9 mouse cellular contexts compared by ENCODE assay signal in the genomic region with DNA sequence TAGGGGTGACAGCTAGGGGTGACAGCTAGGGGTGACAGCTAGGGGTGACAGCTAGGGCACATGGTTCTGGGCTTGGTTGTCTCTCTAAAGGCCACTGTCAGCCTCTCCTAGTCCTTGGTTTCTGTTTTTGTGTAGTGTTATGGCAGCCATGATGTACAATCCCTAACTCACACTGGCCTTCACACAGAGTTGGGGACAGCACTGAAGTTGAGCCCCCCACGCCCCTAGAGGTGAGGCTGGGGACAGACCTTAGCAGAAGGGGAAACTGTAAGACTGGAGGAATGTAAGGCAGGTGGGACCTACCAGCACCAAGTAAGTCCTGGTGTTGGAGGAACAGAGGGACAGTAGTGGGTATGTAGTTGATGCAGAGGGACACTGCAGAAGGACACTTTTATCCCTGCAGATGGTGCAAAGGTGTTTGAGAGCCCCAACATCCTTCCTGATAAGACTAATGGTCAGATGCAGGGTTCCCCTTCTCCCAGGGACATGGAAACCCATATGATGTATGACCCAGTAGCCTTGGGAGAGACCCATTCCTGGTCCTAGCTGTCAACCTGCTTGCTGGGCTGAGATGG. TPM values are rescaled to one million over a fixed set of nuclear protein-coding genes. Genes with fewer than 3 reads are reported as not detected.
DNase-seq lines count a peak whose midpoint lies in the region; TF ChIP-seq lines count a peak whose summit lies in the region.
"Had no signal": no experiment of that assay in that cellular context is flagged by ENCODE, and none has a peak within 500 bp of the region (broad histone marks: within the 10 kb centered on the region; RNA-seq: fewer than 3 reads in every experiment).

No protein-coding gene starts in this region.

- H3K4me2 ChIP-seq in CH12.LX (ENCODE audit: insufficient read depth, low read depth, poor library complexity, severe bottlenecking): peak overlapping the region; percentile 4
- H3K4me2 ChIP-seq: hindbrain, embryonic 13.5 days had no signal

- TF ChIP-seq POLR2A in liver, adult 2 months (IDR thresholded peaks at IDR 0.05; ENCODE audit: extremely low read depth, insufficient read depth, low read length): no peak
- TF ChIP-seq POLR2A in CH12.LX (IDR thresholded peaks at IDR 0.05; ENCODE audit: low read depth, low read length): no peak
- no peak for TF ChIP-seq POLR2A in bone marrow macrophage, adult 2 months (IDR thresholded peaks at IDR 0.05; ENCODE audit: borderline replicate concordance, low read depth, low read length)

- in situ Hi-C loops in CH12.LX (cut with MboI; ENCODE audit: low pct_ligation_motif_present, low pct_unique_long_range_greater_than_20kb, low sequenced_read_pairs): no loop called here

- H3K4me3 ChIP-seq in liver, adult 2 months (ENCODE audit: insufficient read depth, low read depth, low read length): no peak overlapping the region
- H3K4me3 ChIP-seq in CH12.LX (replicated peaks in 1 of 3; ENCODE audit: low read depth in 2 of 3, low read length in 2 of 3, poor library complexity in 1 of 3) (peak overlapping the region; percentile 1 to 47 (median 26)), macrophage (ENCODE audit: inconsistent target) (peak overlapping the region; percentile 32)
- peak overlapping the region; percentile 74 for H3K4me3 ChIP-seq in bone marrow macrophage, adult 2 months (ENCODE audit: insufficient read depth, low read length)
- H3K4me3 ChIP-seq: hindbrain, embryonic 13.5 days had no signal

- no peak for DNase-seq in liver, adult 2 months (ENCODE audit: extremely low read depth, low read depth, low spot score)
- no peak for DNase-seq in liver
- no peak for DNase-seq in CH12.LX (ENCODE audit: extremely low read depth)
- no peak for DNase-seq in retina, postnatal 1 day
- DNase-seq in gastrocnemius, adult 18-20 months (ENCODE audit: low spot score): no peak

- no peak for TF ChIP-seq EP300 in CH12.LX (IDR thresholded peaks at IDR 0.05; ENCODE audit: low read length)

- no peaks in the 10 kb centered on the region for H3K9me3 ChIP-seq in CH12.LX (replicated peaks; ENCODE audit: low read length)
- H3K9me3 ChIP-seq: hindbrain, embryonic 13.5 days had no signal

- no peaks in the 10 kb centered on the region for H3K36me3 ChIP-seq in liver, adult 2 months (ENCODE audit: control insufficient read depth, insufficient read depth, low read length)
- no peaks in the 10 kb centered on the region for H3K36me3 ChIP-seq in CH12.LX (replicated peaks in 1 of 2; ENCODE audit: control insufficient read depth in 1 of 2, insufficient read depth in 1 of 2, low read length in 1 of 2)
- 0 out of 2 replicates have a peak, but pooled peaks cover 3% of the 10 kb centered on the region for H3K36me3 ChIP-seq in macrophage (ENCODE audit: inconsistent target)
- H3K36me3 ChIP-seq: hindbrain, embryonic 13.5 days had no signal

- peaks cover 2% of the 10 kb centered on the region; the same call in 1 of the 2 replicates for H3K27me3 ChIP-seq in liver, adult 2 months (ENCODE audit: control insufficient read depth, insufficient read depth, low read length)
- H3K27me3 ChIP-seq in CH12.LX (replicated peaks): no peaks in the 10 kb centered on the region
- H3K27me3 ChIP-seq: hindbrain, embryonic 13.5 days had no signal

- H3K4me1 ChIP-seq in liver, adult 2 months (ENCODE audit: control insufficient read depth, insufficient read depth, low read length): no peaks in the 10 kb centered on the region; the same call in 1 of the 2 replicates
- peaks cover 41 to 85% of the 10 kb centered on the region in 2 experiments for H3K4me1 ChIP-seq in CH12.LX (ENCODE audit: control insufficient read depth in 1 of 2, insufficient read depth in 2 of 2)
- H3K4me1 ChIP-seq in bone marrow macrophage, adult 2 months (ENCODE audit: control insufficient read depth, insufficient read depth, low read length): peaks cover 52% of the 10 kb centered on the region

- H3K9ac ChIP-seq in liver, adult 2 months (ENCODE audit: low read depth, low read length): peak overlapping the region; percentile 71
- H3K9ac ChIP-seq in CH12.LX (ENCODE audit: insufficient read depth, low read depth): peak overlapping the region; percentile 15
- H3K9ac ChIP-seq: hindbrain, embryonic 13.5 days had no signal

- dilution Hi-C loops in CH12.LX (cut with MboI; ENCODE audit: extremely low pct_ligation_motif_present, extremely low pct_unique_long_range_greater_than_20kb, low sequenced_read_pairs): no loop called here

- TF ChIP-seq CTCF in liver, adult 2 months (IDR thresholded peaks at IDR 0.05; ENCODE audit: low read depth, low read length): no peak
- no peak for TF ChIP-seq CTCF in CH12.LX (conservative IDR thresholded peaks at IDR 0.05 in 1 of 2, IDR thresholded peaks at IDR 0.05 in 1 of 2; ENCODE audit: low read depth in 2 of 2, low read length in 2 of 2)
- no peak for TF ChIP-seq CTCF in bone marrow macrophage, adult 2 months (IDR thresholded peaks at IDR 0.05; ENCODE audit: low read depth, low read length)

- TF ChIP-seq RAD21 in CH12.LX (IDR thresholded peaks at IDR 0.05; ENCODE audit: low read depth, low read length): no peak

- 93% methylated on average over 1 of the region's 1 CpGs for WGBS in liver, adult 2 months
- 0% methylated on average over 1 of the region's 1 CpGs for WGBS in macrophage (ENCODE audit: missing documents)

- no peaks in the 10 kb centered on the region for H3K79me2 ChIP-seq in liver, adult 2 months (ENCODE audit: control insufficient read depth, insufficient read depth, low read length)
- no peaks in the 10 kb centered on the region for H3K79me2 ChIP-seq in CH12.LX (replicated peaks; ENCODE audit: control insufficient read depth, extremely low read depth, insufficient read depth, poor library complexity, severe bottlenecking)
- peaks cover 84% of the 10 kb centered on the region for H3K79me2 ChIP-seq in macrophage (ENCODE audit: inconsistent target)

- peak overlapping the region; percentile 84 for H3K27ac ChIP-seq in liver, adult 2 months (replicated peaks; ENCODE audit: insufficient read depth, low read depth, low read length)
- H3K27ac ChIP-seq in CH12.LX (ENCODE audit: insufficient read depth, low read depth): peak overlapping the region; percentile 29
- H3K27ac ChIP-seq in bone marrow macrophage, adult 2 months (ENCODE audit: insufficient read depth, low read depth, low read length): peak overlapping the region; percentile 99
- peak overlapping the region; percentile 100 for H3K27ac ChIP-seq in macrophage
- H3K27ac ChIP-seq: hindbrain, embryonic 13.5 days had no signal

RNA-seq across cellular contexts. Expression of gene Spi1, which starts 1.3 kb away (rescaled TPM):
- 3.7 and 4.8 TPM in 2 replicates for total RNA-seq in liver, adult 2 months (2014; rRNA removed)
- 9.5 and 16.5 TPM in 2 replicates for polyA plus RNA-seq in liver, adult 2 months (2012; rRNA removed)
- 22.7 and 24.7 TPM in 2 replicates for total RNA-seq in CH12.LX (2012; rRNA removed)
- 29.7 and 42.6 TPM in 2 replicates for total RNA-seq in CH12.LX (2014; rRNA removed)
- polyA plus RNA-seq in CH12.LX (2012; ENCODE audit: insufficient read length, low read depth): 35.2 and 45.7 TPM in 2 replicates
- polyA plus RNA-seq in bone marrow macrophage, adult 2 months (2012; ENCODE audit: insufficient read depth, insufficient read length, missing spikeins): 464 and 487 TPM in 2 replicates
- total RNA-seq in macrophage (2018; cell fraction: chromatin; rRNA removed): 100 to 1,000 TPM in 21 of 26 experiments, 10 to 100 TPM in 5; 72.3 to 238 (median 156) TPM
- total RNA-seq in macrophage (2018; cell fraction: cytosol; rRNA removed): 100 to 1,000 TPM; 241 to 433 (median 325) TPM
- 100 to 1,000 TPM; 111 to 275 (median 166) TPM for total RNA-seq in macrophage (2018; cell fraction: nucleus; rRNA removed)
- polyA plus RNA-seq in macrophage (2018): 298 to 440 TPM (median 373 TPM) in 3 replicates
- total RNA-seq in gastrocnemius, adult 18-20 months (2021): 1 to 10 TPM in 1 of 2 experiments, under 1 TPM in 1; 0.43 to 1.1 TPM

RNA-seq across cellular contexts. Expression of gene Slc39a13, which starts 13.2 kb away (rescaled TPM):
- 4.3 and 6.8 TPM in 2 replicates for total RNA-seq in liver, adult 2 months (2014; rRNA removed)
- polyA plus RNA-seq in liver, adult 2 months (2012; rRNA removed): 13.1 and 17.5 TPM in 2 replicates
- total RNA-seq in CH12.LX (2012; rRNA removed) (7.5 and 8.4 TPM in 2 replicates), CH12.LX (2014; rRNA removed) (3.5 and 4.3 TPM in 2 replicates)
- polyA plus RNA-seq in CH12.LX (2012; ENCODE audit: insufficient read length, low read depth) (7.2 and 8.1 TPM in 2 replicates), macrophage (2018) (19.8 to 23.0 TPM (median 21.8 TPM) in 3 replicates)
- 47.0 and 55.1 TPM in 2 replicates for polyA plus RNA-seq in bone marrow macrophage, adult 2 months (2012; ENCODE audit: insufficient read depth, insufficient read length, missing spikeins)
- total RNA-seq in macrophage (2018; cell fraction: chromatin; rRNA removed): 100 to 1,000 TPM in 15 of 26 experiments, 10 to 100 TPM in 11; 69.4 to 316 (median 143) TPM
- 10 to 100 TPM; 14.7 to 47.5 (median 21.7) TPM for total RNA-seq in macrophage (2018; cell fraction: cytosol; rRNA removed)
- total RNA-seq in macrophage (2018; cell fraction: nucleus; rRNA removed): 100 to 1,000 TPM in 11 of 26 experiments, 10 to 100 TPM in 15; 53.4 to 149 (median 91.2) TPM
- total RNA-seq in gastrocnemius, adult 18-20 months (2021): 10 to 100 TPM; 16.9 to 19.9 TPM

RNA-seq across cellular contexts. Expression of gene Psmc3, which starts 29.6 kb away (rescaled TPM):
- total RNA-seq in liver, adult 2 months (2014; rRNA removed): 147 and 190 TPM in 2 replicates
- 69.4 and 71.4 TPM in 2 replicates for polyA plus RNA-seq in liver, adult 2 months (2012; rRNA removed)
- total RNA-seq in CH12.LX (2012; rRNA removed) (214 and 283 TPM in 2 replicates), CH12.LX (2014; rRNA removed) (242 and 257 TPM in 2 replicates)
- polyA plus RNA-seq in CH12.LX (2012; ENCODE audit: insufficient read length, low read depth) (284 and 353 TPM in 2 replicates), macrophage (2018) (149 to 321 TPM (median 192 TPM) in 3 replicates)
- 103 and 124 TPM in 2 replicates for polyA plus RNA-seq in bone marrow macrophage, adult 2 months (2012; ENCODE audit: insufficient read depth, insufficient read length, missing spikeins)
- total RNA-seq in macrophage (2018; cell fraction: chromatin; rRNA removed): 100 to 1,000 TPM in 7 of 26 experiments, 10 to 100 TPM in 19; 25.0 to 117 (median 78.2) TPM
- total RNA-seq in macrophage (2018; cell fraction: cytosol; rRNA removed): 100 to 1,000 TPM; 117 to 186 (median 143) TPM
- 100 to 1,000 TPM in 6 of 26 experiments, 10 to 100 TPM in 20; 39.9 to 113 (median 78.9) TPM for total RNA-seq in macrophage (2018; cell fraction: nucleus; rRNA removed)
- 100 to 1,000 TPM; 249 to 273 TPM for total RNA-seq in gastrocnemius, adult 18-20 months (2021)

RNA-seq across cellular contexts. Expression of gene Mybpc3, which starts 34.5 kb away (rescaled TPM):
- 0.07 TPM in 1 of 2 replicates, not detected in the other for total RNA-seq in liver, adult 2 months (2014; rRNA removed)
- 0.01 and 0.04 TPM in 2 replicates for polyA plus RNA-seq in liver, adult 2 months (2012; rRNA removed)
- total RNA-seq in CH12.LX (2012; rRNA removed) (0.04 TPM in 2 replicates), CH12.LX (2014; rRNA removed) (0.07 and 0.15 TPM in 2 replicates)
- polyA plus RNA-seq in CH12.LX (2012; ENCODE audit: insufficient read length, low read depth) (0.27 TPM in 2 replicates), macrophage (2018) (0.09 to 0.11 TPM in 2 of 3 replicates, not detected in the other)
- 0.19 TPM in 1 of 2 replicates, not detected in the other for polyA plus RNA-seq in bone marrow macrophage, adult 2 months (2012; ENCODE audit: insufficient read depth, insufficient read length, missing spikeins)
- 10 to 100 TPM in 7 of 26 experiments, 1 to 10 TPM in 19; 1.3 to 19.5 (median 6.7) TPM for total RNA-seq in macrophage (2018; cell fraction: chromatin; rRNA removed)
- total RNA-seq in macrophage (2018; cell fraction: cytosol; rRNA removed): under 1 TPM; 0.04 to 0.37 (median 0.15) TPM
- 10 to 100 TPM in 1 of 26 experiments, 1 to 10 TPM in 23, under 1 TPM in 2; 0.69 to 13.1 (median 3.3) TPM for total RNA-seq in macrophage (2018; cell fraction: nucleus; rRNA removed)
- total RNA-seq in gastrocnemius, adult 18-20 months (2021): not detected
- polyA plus RNA-seq: adrenal gland, adult 2 months had no signal

RNA-seq across cellular contexts. Expression of gene Rapsn, which starts 48.0 kb away (rescaled TPM):
- 0.07 TPM in 1 of 2 replicates, not detected in the other for total RNA-seq in liver, adult 2 months (2014; rRNA removed)
- 0.09 TPM in 1 of 2 replicates, not detected in the other for polyA plus RNA-seq in liver, adult 2 months (2012; rRNA removed)
- 0.08 TPM in 1 of 2 replicates, not detected in the other for total RNA-seq in CH12.LX (2012; rRNA removed)
- 0.15 TPM in 1 of 2 replicates, not detected in the other for total RNA-seq in CH12.LX (2014; rRNA removed)
- polyA plus RNA-seq in CH12.LX (2012; ENCODE audit: insufficient read length, low read depth): 0.40 TPM in 1 of 2 replicates, not detected in the other
- 9.3 and 10.3 TPM in 2 replicates for polyA plus RNA-seq in bone marrow macrophage, adult 2 months (2012; ENCODE audit: insufficient read depth, insufficient read length, missing spikeins)
- total RNA-seq in macrophage (2018; cell fraction: chromatin; rRNA removed): 1 to 10 TPM in 10 of 26 experiments, under 1 TPM in 1, not detected in 15; 0.55 to 5.4 (median 2.3) TPM
- total RNA-seq in macrophage (2018; cell fraction: cytosol; rRNA removed): 10 to 100 TPM; 11.2 to 39.7 (median 20.6) TPM
- 10 to 100 TPM in 2 of 26 experiments, 1 to 10 TPM in 24; 1.0 to 11.2 (median 4.9) TPM for total RNA-seq in macrophage (2018; cell fraction: nucleus; rRNA removed)
- 6.3 to 39.6 TPM (median 12.2 TPM) in 3 replicates for polyA plus RNA-seq in macrophage (2018)
- 10 to 100 TPM; 27.4 to 28.9 TPM for total RNA-seq in gastrocnemius, adult 18-20 months (2021)

Comparison
In these comparisons a context has a peak if more than half of its experiments do, and no peak if none do; other contexts are left out.
1. H3K27ac ChIP-seq: peak in every context shown above with its lines; median percentile 100 in macrophage; 99 in bone marrow macrophage, adult 2 months; 84 in liver, adult 2 months; 29 in CH12.LX.